Mouse (Mus musculus): ENCODE measurements at regions not wholly inside any gene's neighbourhood (a gene's known extent, or its start where the extent isn't known, plus 50 kb on each side); places are given as distances from the start of the nearest gene placed in this dataset.

GRCm38 (mm10) chr2:79149012-79149698 lies 106.1 kb upstream of the Itga4 start:
- Histone ChIP-seq H3K4me2 (replicated peaks) (no peak overlapping the region), H3K9ac (no peak overlapping the region), H3K9me3 (no peaks in the 10 kb centered on the region), H3K27ac (no peak overlapping the region), H3K27me3 (no peaks in the 10 kb centered on the region), H3K4me1 (no peaks in the 10 kb centered on the region), H3K36me3 (no peaks in the 10 kb centered on the region), H3K4me3 (no peak overlapping the region)
- WGBS, result 76% methylated on average over 3 of the region's 3 CpGs
- ATAC-seq (ENCODE audit: low FRiP score, low read depth), result no peak

DNA sequence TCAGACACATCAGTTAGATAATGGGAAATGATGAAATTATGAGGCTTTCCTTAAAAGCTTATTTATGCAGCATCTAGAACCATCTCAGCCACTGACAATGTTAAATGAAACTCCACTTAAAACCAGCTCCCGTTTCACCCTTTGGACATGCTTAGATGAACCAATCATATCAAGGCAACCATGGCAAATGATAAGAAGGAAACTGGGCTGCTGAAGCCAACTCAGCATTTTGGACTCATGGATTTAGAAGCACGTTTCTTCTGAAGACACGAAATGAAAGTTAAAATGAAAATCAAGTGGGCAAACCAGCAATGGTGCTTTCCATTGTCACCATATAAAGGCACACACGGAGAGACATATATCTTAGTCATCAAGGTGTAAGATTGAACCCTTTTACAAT lies 103.6 kb upstream of the Itga4 start:
- no peak overlapping the region for H3K4me2 ChIP-seq (replicated peaks)
- no peaks in the 10 kb centered on the region for H3K27me3 ChIP-seq
- no peak overlapping the region for H3K9ac ChIP-seq
- H3K4me1 ChIP-seq, result no peaks in the 10 kb centered on the region
- H3K9me3 ChIP-seq, result no peaks in the 10 kb centered on the region
- no peaks in the 10 kb centered on the region for H3K36me3 ChIP-seq
- WGBS, result 67% methylated on average over 4 of the region's 4 CpGs
- no peak for ATAC-seq (ENCODE audit: low FRiP score, low read depth)
- no peak overlapping the region for H3K27ac ChIP-seq
- H3K4me3 ChIP-seq, result no peak overlapping the region

DNA sequence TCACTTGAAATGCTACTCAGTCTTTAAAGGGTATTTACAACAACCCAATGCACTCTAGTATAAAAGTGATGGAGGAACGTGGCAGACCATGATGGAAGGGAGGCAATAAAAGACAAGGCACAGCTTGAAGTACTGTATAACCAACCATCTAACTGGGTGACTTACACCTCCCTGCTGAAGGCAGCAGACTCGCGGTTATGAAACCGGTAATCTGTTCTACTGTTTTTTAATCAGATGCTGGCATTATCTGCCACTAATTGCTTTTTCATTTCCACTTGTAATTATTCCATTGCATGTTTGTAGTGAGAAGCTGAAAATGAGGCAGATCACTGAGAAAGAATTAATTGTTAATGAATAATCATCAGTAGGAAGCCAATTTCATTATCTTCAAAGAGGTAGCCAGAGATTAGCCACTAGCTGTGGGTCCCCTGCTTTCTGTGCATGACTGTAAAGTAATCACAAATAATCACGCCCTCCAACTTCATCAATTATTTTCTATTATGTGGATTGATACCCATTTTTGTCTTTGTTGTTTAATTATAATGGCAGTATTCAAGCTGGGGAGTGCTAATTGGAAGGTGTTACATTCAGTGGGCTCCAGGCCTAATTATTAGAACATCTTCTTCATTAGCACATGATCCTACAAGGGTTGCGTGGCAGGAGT lies 103.1 kb upstream of the Itga4 start:
- no peaks in the 10 kb centered on the region for H3K27me3 ChIP-seq
- ATAC-seq (ENCODE audit: low FRiP score, low read depth), result no peak
- no peak overlapping the region for H3K9ac ChIP-seq
- H3K4me2 ChIP-seq (replicated peaks), result no peak overlapping the region
- WGBS, result 58% methylated on average over 6 of the region's 6 CpGs
- no peaks in the 10 kb centered on the region for H3K9me3 ChIP-seq
- H3K27ac ChIP-seq, result no peak overlapping the region
- H3K36me3 ChIP-seq, result no peaks in the 10 kb centered on the region
- H3K4me3 ChIP-seq, result no peak overlapping the region
- H3K4me1 ChIP-seq, result no peaks in the 10 kb centered on the region

DNA sequence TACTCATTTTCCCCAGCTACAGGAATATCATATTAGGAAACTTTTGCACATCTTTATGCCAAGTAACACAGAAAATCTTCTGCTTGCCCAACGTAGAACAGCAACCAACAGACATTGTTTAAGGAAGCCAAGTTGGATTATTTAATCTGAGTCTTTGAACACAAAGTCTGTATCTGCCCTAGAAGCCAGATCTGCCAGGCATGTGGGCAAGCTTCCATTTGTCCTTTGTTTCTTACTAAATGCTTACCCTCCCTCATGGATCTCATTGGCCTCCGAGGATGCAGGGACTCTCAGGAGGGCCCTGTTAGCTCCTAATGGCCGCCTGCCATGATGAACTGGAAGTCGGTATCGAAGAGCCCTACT lies 102.5 kb upstream of the Itga4 start:
- no peak overlapping the region for H3K4me2 ChIP-seq (replicated peaks)
- H3K9ac ChIP-seq, result no peak overlapping the region
- no peaks in the 10 kb centered on the region for H3K27me3 ChIP-seq
- ATAC-seq (ENCODE audit: low FRiP score, low read depth), result no peak
- no peaks in the 10 kb centered on the region for H3K36me3 ChIP-seq
- no peaks in the 10 kb centered on the region for H3K9me3 ChIP-seq
- no peaks in the 10 kb centered on the region for H3K4me1 ChIP-seq
- no peak overlapping the region for H3K4me3 ChIP-seq
- H3K27ac ChIP-seq, result no peak overlapping the region
- WGBS, result 84% methylated on average over 5 of the region's 5 CpGs

- 57% methylated on average over 4 of the region's 4 CpGs for WGBS
- ATAC-seq (ENCODE audit: low FRiP score, low read depth), result no peak
- Histone ChIP-seq H3K4me1 (no peaks in the 10 kb centered on the region), H3K9ac (no peak overlapping the region), H3K9me3 (no peaks in the 10 kb centered on the region), H3K4me3 (no peak overlapping the region), H3K27ac (no peak overlapping the region), H3K27me3 (no peaks in the 10 kb centered on the region), H3K4me2 (replicated peaks) (no peak overlapping the region), H3K36me3 (no peaks in the 10 kb centered on the region)
These were observed 102.2 kb upstream of the Itga4 start for GRCm38 (mm10) chr2:79153070-79153469.

DNA sequence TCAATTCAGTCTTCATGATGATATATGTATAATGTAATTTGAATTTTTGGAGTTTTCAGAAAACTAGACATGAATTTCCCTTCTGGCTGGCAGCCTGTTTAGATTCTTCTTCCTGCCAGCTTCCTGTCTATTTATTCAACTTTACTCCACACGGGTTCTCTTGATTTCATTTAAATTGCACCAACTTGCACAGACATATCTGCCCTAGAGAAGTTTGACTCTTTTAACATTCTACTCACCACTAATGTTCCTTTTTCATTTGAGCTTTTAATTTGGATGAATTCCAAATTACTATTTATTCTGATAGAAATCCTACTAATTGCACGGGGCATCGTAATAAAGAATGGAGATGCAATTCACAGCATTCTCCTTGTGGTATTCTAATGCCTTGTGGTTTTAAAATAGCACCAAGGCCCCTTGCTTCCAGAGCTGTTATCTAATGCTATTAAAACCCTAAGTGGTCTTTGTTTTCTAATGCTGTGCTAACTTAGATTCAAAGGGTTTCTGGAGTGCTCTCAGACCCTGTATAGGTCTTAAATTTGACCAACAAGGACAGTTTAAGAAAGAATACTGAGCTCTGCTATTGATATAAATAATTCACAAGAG lies 96.7 kb upstream of the Itga4 start:
- Histone ChIP-seq H3K4me1 (no peaks in the 10 kb centered on the region), H3K27ac (no peak overlapping the region), H3K9ac (no peak overlapping the region), H3K4me3 (no peak overlapping the region), H3K36me3 (no peaks in the 10 kb centered on the region), H3K27me3 (no peaks in the 10 kb centered on the region), H3K4me2 (replicated peaks) (no peak overlapping the region), H3K9me3 (peaks cover 3% of the 10 kb centered on the region; the same call in 1 of the 2 replicates)
- 80% methylated on average over 3 of the region's 3 CpGs for WGBS
- ATAC-seq (ENCODE audit: low FRiP score, low read depth), result no peak

DNA sequence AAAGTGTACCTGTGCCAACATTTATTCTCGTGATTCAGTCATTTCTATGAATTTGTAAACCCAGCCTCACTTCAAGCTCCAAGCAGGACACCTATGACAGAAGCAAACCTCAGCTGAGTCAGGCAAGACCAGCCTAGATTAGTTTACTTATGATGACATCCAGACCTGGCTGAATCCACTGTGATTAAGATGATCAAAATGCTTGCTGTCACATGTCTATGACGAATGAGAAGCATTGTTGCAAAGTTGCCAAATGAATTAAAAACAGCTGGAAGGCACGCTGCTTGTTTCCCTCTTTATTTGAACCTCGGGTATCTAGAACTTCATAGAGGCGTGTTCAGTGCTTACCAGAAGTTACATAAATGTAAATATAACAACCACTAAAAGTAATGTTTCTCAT lies 95.9 kb upstream of the Itga4 start:
- Histone ChIP-seq H3K4me3 (no peak overlapping the region), H3K27me3 (no peaks in the 10 kb centered on the region), H3K9ac (no peak overlapping the region), H3K9me3 (peaks cover 3% of the 10 kb centered on the region; the same call in 1 of the 2 replicates), H3K27ac (no peak overlapping the region), H3K4me1 (no peaks in the 10 kb centered on the region), H3K36me3 (no peaks in the 10 kb centered on the region), H3K4me2 (replicated peaks) (no peak overlapping the region)
- no peak for ATAC-seq (ENCODE audit: low FRiP score, low read depth)
- 66% methylated on average over 5 of the region's 5 CpGs for WGBS

DNA sequence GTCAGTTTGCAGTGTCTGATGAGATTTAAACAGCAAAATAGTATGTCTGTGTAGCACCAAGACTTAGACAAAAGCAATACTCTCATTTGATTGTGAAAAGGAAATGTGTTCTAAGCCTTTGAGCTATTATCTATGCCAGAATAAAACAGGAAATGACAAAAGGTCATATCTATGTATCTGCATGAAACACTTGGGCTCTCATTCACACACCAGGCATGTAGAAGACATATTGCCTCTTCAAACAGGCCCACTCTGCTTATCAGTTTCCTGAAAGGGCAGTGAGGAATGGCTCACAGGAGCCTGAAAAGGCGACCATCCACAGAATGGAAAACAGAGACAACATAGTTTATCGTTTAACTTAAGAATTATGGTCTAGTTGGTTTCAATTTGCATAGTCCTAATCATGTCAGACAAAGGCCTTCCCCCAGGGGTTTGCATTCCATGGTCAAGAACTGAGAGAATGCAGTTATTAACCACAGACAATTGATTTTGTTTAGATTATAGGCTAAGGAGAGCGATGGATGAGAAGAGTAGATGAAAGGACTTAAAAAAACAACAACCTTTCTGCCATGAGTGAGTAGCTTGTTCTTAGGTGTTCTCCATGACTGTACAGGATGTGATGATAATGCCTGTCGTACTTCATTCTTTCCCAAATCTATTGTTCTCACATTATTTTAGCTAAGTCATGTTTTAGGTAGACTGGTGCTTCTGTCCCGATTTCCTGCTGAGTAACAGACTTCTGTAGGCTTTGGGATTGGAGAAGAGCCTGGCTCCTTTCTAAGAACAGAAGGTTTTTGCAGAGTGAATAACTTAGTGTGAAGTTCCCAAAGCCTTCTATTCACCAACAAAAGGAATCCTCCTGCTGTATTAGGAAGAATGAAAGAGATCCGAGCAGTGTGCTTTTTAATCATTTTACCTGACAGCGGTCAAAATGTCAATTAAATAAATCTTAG lies 82.0 kb upstream of the Itga4 start:
- H3K27me3 ChIP-seq, result no peaks in the 10 kb centered on the region
- H3K27ac ChIP-seq, result no peak overlapping the region
- no peaks in the 10 kb centered on the region for H3K36me3 ChIP-seq
- no peak overlapping the region for H3K4me2 ChIP-seq (replicated peaks)
- H3K9ac ChIP-seq, result no peak overlapping the region
- no peaks in the 10 kb centered on the region for H3K4me1 ChIP-seq
- ATAC-seq (ENCODE audit: low FRiP score, low read depth), result no peak
- no peak overlapping the region for H3K4me3 ChIP-seq
- H3K9me3 ChIP-seq, result no peaks in the 10 kb centered on the region
- 75% methylated on average over 7 of the region's 7 CpGs for WGBS

DNA sequence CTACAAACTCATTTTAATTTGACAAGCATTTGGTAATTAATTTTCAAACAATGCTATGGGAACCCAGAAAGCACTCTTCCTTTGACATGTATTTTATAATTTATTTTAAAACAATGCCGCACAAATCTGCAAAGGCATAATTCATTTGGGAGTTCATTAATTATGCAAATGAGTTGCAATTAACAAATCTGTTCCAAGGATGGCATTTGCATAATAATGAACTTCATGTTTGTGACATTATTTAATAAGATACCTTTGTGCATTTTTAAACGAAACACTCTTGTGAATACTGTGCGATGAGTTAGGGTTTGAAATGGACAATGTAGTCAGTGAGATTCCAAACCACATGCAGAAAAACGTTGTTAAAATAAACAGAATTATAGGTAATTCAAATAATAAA lies 80.9 kb upstream of the Itga4 start:
- no peak for ATAC-seq (ENCODE audit: low FRiP score, low read depth)
- WGBS, result 90% methylated on average over 4 of the region's 4 CpGs
- no peak overlapping the region for H3K4me2 ChIP-seq (replicated peaks)

GRCm38 (mm10) chr2:79180782-79181181 lies 74.4 kb upstream of the Itga4 start:
- Histone ChIP-seq H3K9me3 (no peaks in the 10 kb centered on the region), H3K4me3 (no peak overlapping the region), H3K4me1 (peaks cover 14% of the 10 kb centered on the region), H3K9ac (no peak overlapping the region), H3K4me2 (replicated peaks) (no peak overlapping the region), H3K27me3 (no peaks in the 10 kb centered on the region), H3K27ac (no peak overlapping the region), H3K36me3 (no peaks in the 10 kb centered on the region)
- no peak for ATAC-seq (ENCODE audit: low FRiP score, low read depth)
- 61% methylated on average over 7 of the region's 7 CpGs for WGBS

More for the DNA sequence above, 80.9 kb upstream of the Itga4 start:
- no peaks in the 10 kb centered on the region for H3K36me3 ChIP-seq
- no peak overlapping the region for H3K27ac ChIP-seq
- H3K9me3 ChIP-seq, result no peaks in the 10 kb centered on the region
- no peaks in the 10 kb centered on the region for H3K27me3 ChIP-seq
- H3K4me1 ChIP-seq, result no peaks in the 10 kb centered on the region
- H3K4me3 ChIP-seq, result no peak overlapping the region
- no peak overlapping the region for H3K9ac ChIP-seq

- ATAC-seq (ENCODE audit: low FRiP score, low read depth), result peak; percentile 66; the same call in 1 of the 2 replicates
- no peaks in the 10 kb centered on the region for H3K9me3 ChIP-seq
- no peak overlapping the region for H3K9ac ChIP-seq
- peaks cover 20% of the 10 kb centered on the region for H3K4me1 ChIP-seq
- no peak overlapping the region for H3K4me3 ChIP-seq
- no peak overlapping the region for H3K4me2 ChIP-seq (replicated peaks)
- H3K27ac ChIP-seq, result no peak overlapping the region
- no peaks in the 10 kb centered on the region for H3K27me3 ChIP-seq
- H3K36me3 ChIP-seq, result no peaks in the 10 kb centered on the region
- 69% methylated on average over 7 of the region's 7 CpGs for WGBS
These were observed 72.1 kb upstream of the Itga4 start for GRCm38 (mm10) chr2:79183034-79183630.

All from limb, embryonic 13.5 days (tissue).